Mouse (Mus musculus) frontal cortex, postnatal 25 days (tissue): ENCODE data around the gene Gmfg.

Experiments used
- DNase-seq, 2 experiments: peaks; one replicate each; pipeline ENCODE4 v3.0.0; 2022; ENCODE audit warnings: low spot score in 2 of 2

Gene Gmfg

GRCm38 (mm10) chr7:28484192-28484591 lies 46.9 kb downstream of the Gmfg start:
- no peak for DNase-seq

- DNase-seq, result peak in 1 of 2 experiments; percentile 27
Measured at GRCm38 (mm10) chr7:28488030-28488491, 50.8 kb downstream of the Gmfg start.

DNA sequence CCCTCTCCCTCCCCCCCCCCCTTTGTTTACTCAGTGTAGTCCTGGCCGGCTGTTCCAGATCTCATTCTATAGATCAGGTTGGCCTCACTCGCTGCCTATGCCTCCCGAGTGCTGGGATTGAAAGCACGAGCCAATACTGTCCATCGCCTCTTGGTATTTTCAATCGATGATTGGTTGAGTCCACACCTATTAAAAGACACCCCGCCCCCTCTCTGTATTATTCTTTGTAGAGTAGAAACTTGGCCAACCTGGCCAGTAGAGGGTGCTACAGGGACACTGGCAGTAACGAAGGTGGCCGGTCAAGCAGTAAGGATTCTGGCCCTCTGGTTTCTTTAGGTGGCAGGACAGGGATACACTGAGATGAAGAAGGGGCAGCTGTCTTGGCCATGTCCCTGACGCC lies 53.2 kb downstream of the Gmfg start:
- peak in 1 of 2 experiments; percentile 18 for DNase-seq

DNA sequence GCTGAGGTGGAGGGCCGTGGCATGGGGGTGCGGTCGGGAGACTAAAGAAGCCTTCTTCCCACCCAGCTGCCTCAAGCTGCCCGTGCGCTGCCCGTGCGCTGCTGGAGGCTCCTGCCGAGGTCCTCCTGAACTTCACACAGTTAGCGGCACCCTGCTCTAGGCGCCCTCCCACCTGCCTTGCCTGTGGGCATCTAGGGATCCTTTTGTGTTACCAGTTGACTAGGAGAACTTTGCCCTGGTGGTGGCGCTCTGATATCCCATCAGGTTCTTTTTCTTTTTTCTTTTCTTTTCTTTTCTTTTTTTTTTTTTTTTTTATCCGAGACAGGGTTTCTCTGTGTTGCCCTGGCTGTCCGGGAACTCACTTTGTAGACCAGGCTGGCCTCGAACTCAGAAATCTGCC lies 53.7 kb downstream of the Gmfg start:
- DNase-seq, result no peak

DNA sequence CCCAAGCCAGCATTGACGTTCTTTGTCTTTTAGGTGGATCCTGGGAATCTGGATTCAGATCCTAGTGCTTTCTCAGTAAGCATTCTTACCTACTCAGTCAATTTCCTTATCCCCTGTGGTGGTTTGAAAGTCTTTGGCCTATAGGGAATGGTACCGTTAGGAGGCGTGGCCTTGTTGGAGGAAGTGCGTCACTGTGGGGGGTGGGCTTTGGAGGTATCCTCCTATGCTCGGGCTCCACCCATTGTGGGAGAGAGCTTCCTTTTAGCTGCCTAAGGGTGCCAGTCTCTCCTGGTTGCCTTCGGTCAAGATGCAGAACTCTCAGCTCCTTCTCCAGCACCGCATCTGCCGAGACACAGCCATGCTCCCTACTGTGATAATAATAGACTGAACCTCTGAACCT lies 55.1 kb downstream of the Gmfg start:
- no peak for DNase-seq

GRCm38 (mm10) chr7:28495426-28495825 lies 58.2 kb downstream of the Gmfg start:
- DNase-seq, result no peak
